Mouse (Mus musculus) cerebral cortex, adult 2 months (tissue): ENCODE measurements around the gene Nploc4.

Source experiments
- WGBS: fragments of 180-500 bp; shearing (Covaris S2); methylation state at CpG from one replicate; pipeline ENCODE4 v1.1.7; 2018; 5-methylcytosine and 5-hydroxymethylcytosine counted together

The Nploc4 gene

GRCm38 (mm10) chr11:120378611-120379540 lies 58.6 kb downstream of the Nploc4 start, which contains the start of gene Faap100:
TSS of gene Faap100 (minus strand) at chr11:120378764.
- WGBS: 8% methylated on average over 54 of the region's 54 CpGs

- under 1% methylated on average over 40 of the region's 40 CpGs for WGBS
Observed at GRCm38 (mm10) chr11:120378031-120378610, 59.4 kb downstream of the Nploc4 start.

- WGBS: 46% methylated on average over 10 of the region's 10 CpGs
Observed at GRCm38 (mm10) chr11:120377337-120377736, 60.2 kb downstream of the Nploc4 start.

GRCm38 (mm10) chr11:120376302-120377160 lies 61.0 kb downstream of the Nploc4 start:
- WGBS: 84% methylated on average over 17 of the region's 17 CpGs

- 94% methylated on average over 10 of the region's 10 CpGs for WGBS
Observed at GRCm38 (mm10) chr11:120375324-120375723, 62.2 kb downstream of the Nploc4 start.

GRCm38 (mm10) chr11:120373820-120374586 lies 63.5 kb downstream of the Nploc4 start:
- WGBS: 75% methylated on average over 23 of the region's 23 CpGs

GRCm38 (mm10) chr11:120373025-120373424 lies 64.5 kb downstream of the Nploc4 start:
- WGBS: 77% methylated on average over 13 of the region's 13 CpGs

GRCm38 (mm10) chr11:120369656-120370055 lies 67.9 kb downstream of the Nploc4 start:
- 36% methylated on average over 8 of the region's 8 CpGs for WGBS

GRCm38 (mm10) chr11:120366443-120367027 lies 71.0 kb downstream of the Nploc4 start:
- 36% methylated on average over 7 of the region's 7 CpGs for WGBS

GRCm38 (mm10) chr11:120362891-120363290 lies 74.6 kb downstream of the Nploc4 start:
- 91% methylated on average over 6 of the region's 6 CpGs for WGBS

GRCm38 (mm10) chr11:120361295-120361694 lies 76.2 kb downstream of the Nploc4 start, which contains the start of gene Fscn2:
TSS of gene Fscn2 (plus strand) at chr11:120361534.
- 85% methylated on average over 10 of the region's 10 CpGs for WGBS

- WGBS: 92% methylated on average over 5 of the region's 5 CpGs
Observed at GRCm38 (mm10) chr11:120360755-120361154, 76.8 kb downstream of the Nploc4 start.

GRCm38 (mm10) chr11:120360062-120360461 lies 77.4 kb downstream of the Nploc4 start:
- 65% methylated on average over 8 of the region's 8 CpGs for WGBS

- WGBS: 76% methylated on average over 6 of the region's 6 CpGs
Observed at GRCm38 (mm10) chr11:120359391-120359790, 78.1 kb downstream of the Nploc4 start.

GRCm38 (mm10) chr11:120357791-120358401 lies 79.6 kb downstream of the Nploc4 start:
- 20% methylated on average over 10 of the region's 10 CpGs for WGBS

- 94% methylated on average over 4 of the region's 4 CpGs for WGBS
Observed at GRCm38 (mm10) chr11:120356900-120357299, 80.6 kb downstream of the Nploc4 start.

- WGBS: 82% methylated on average over 15 of the region's 15 CpGs
Observed at GRCm38 (mm10) chr11:120356319-120356840, 81.1 kb downstream of the Nploc4 start.

GRCm38 (mm10) chr11:120355277-120356039 lies 82.0 kb downstream of the Nploc4 start:
- 74% methylated on average over 5 of the region's 5 CpGs for WGBS
